Mouse (Mus musculus) thymus, adult 2 months (tissue): ENCODE measurements around the gene Ntf3.

Experiments used
- CTCF ChIP-seq: fragments of 200-500 bp; IDR thresholded peaks from 2 replicates; pipeline ENCODE4 v1.5.1; 2012; ENCODE audit warnings: mild to moderate bottlenecking, control low read depth, low read length, moderate library complexity, borderline replicate concordance; ENCODE audit not compliant: control insufficient read depth, poor library complexity, insufficient read depth; ENCODE audit errors: extremely low read depth
- POLR2A ChIP-seq: fragments of 200-500 bp; IDR thresholded peaks from 2 replicates; pipeline ENCODE4 v1.6.1; 2012; ENCODE audit warnings: mild to moderate bottlenecking, low read length, control low read depth, moderate library complexity; ENCODE audit not compliant: control insufficient read depth, poor library complexity, insufficient read depth; ENCODE audit errors: extremely low read depth

- TF ChIP-seq POLR2A (no peak), CTCF (no peak)
Measured at GRCm38 (mm10) chr6:126053136-126053535, 113.6 kb downstream of the Ntf3 start.
